Mouse (Mus musculus): ENCODE measurements around the gene Tmed9.

Gene Tmed9

DNA sequence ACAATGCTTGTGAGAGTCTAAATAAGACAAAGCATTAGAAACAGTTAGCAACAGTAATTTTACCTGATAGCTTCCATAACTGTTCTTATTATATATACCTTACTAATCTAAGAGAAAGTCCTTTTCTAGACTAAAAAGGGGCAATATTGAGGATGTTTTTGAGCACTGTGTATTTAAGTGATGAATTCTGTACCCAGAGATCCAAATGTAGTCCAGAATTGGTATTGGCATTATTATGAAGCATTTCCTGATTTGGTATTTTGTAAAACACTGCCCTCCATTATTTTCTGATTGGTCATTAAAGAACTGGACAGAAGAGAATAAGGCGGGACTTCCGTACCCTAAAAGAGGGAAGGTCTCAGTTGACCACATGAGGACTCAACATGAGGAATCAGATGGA is at the start of gene Tmed9:
TSS of gene Tmed9 (plus strand) at position 301 of the 400 bp plus-strand sequence.
- no peak for DNase-seq (ENCODE audit: low spot score in 2 of 2)

DNA sequence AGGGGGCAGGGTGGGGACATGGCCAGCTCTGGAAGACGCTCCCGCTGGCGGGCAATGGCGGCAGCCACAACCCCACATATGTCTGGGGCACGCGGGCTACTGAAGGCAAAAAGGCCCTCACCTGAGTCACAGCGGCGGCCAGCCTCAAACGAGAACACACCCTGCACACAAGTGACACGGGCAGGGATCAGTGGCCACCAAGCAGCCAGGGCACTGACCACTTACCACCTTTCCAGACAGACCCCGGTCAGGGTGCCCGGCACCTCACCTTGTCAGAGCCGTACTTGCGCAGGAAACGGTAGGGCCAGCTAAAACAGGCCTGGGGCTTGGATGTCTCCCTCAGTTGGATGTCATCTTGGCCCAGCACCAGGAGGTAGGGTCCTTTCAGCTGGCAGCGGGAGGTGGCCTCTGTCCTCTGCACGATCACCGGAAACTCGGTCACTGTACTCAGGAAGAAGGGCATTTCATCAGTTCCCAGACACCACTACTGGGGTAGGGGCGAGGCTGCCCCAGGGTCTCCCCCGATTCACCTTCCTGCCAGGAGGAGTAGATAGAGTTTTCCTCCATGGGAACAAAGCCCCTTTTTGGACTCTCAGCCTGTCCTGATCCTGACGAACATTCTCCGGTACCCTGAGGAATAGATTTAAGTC is 49.5 kb upstream of the Tmed9 start:
- DNase-seq (ENCODE audit: low spot score in 2 of 2), result no peak

DNA sequence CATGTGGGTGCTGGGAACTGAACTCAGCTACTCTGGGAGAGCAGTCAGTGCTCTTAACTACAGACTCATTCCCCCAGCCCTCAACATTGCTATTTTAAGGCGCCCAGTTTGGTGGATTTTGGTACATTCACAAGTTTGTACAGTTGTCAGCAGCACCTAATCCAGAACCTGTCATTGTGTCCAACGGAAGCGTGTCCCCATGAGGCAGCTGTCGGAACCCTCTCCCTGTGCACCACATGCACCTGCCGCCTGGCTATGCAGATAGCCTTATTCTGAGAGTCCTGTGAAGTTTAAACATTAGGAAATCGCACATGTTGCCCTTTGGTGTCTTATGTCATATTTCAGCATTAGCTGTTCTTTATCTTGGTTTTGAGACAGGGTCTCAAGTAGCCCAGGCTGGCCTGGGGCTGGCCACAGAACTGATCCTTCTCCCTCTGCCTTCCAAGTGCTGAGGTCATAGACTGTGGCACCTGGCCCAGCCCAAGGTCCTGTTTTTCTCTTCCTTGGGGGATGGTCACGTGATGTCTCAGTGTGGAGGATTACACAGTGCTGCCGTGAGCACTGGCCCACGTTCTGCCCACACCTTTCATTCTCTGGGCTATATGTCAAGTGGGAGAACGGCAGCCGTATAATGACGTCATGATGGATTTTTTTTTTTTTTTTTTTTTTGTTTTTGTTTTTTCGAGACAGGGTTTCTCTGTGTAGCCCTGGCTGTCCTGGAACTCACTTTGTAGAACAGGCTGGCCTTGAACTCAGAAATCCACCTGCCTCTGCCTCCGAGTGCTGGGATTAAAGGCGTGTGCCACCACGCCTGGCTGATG is 47.6 kb upstream of the Tmed9 start:
- DNase-seq (ENCODE audit: low spot score in 2 of 2), result no peak

DNA sequence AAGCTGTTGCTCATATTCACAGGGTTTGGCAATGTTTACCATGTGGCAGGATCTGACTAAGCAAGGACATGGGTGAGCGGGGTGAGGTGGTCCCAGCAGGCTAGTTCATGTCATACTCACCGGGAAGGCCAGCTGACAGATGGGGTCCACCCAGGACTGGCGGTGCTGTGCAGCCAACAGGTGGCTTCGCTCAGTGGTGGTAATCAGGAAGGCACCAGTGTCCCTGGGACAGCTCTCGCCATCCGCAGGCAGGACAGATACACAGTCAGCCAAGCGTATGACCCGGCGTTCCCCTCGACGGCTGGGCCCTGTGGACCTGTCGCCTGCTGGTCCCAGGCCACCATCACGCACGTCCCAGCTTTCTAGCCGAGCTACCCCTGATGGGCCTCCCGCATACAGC is 46.3 kb upstream of the Tmed9 start:
- no peak for DNase-seq (ENCODE audit: low spot score in 2 of 2)

DNA sequence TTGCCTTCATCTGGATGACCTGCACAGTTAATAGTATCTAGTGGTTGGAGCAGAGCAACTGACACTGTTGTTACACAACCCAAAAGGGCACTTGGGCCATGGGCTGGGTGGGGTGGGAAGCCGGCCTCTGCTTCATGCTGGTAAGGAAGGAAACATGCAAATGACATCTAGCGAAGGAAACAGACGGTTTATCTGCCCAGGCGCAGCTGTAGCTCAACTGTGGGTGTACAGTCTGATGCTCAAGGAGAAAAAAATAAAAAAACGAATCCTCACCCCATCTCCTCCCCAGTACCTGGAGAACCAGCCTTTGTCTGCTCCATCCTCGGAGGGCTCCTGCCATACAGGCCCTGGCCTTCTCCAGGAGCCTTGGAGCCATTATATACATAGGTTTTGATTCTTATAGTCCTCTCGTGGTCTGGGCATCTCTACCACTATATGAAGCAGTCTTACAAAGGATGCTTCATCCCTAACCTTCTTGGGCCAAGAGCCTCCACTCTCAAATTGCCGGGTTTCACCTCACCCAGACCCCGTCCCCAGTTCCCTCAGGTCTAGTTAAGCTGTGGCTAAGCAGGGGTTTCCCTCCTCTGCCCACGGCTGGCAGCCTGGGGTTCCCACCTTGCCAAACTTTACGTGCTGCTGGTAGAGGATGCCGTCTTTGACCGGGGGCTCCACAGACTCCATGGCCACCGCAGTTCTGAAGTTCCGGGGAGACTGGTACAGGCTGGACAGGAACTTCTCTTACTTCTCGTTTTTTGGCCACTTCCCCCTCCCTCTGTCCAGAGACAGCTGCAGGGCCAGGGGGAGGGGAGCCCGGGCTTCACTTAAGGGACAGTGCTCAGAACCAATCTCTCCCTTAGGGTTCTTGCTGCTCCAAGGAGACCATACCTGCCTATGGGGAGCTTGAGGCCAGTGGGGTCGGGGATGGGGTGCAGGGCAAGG is 45.4 kb upstream of the Tmed9 start:
- DNase-seq (ENCODE audit: low spot score in 2 of 2), result no peak

DNA sequence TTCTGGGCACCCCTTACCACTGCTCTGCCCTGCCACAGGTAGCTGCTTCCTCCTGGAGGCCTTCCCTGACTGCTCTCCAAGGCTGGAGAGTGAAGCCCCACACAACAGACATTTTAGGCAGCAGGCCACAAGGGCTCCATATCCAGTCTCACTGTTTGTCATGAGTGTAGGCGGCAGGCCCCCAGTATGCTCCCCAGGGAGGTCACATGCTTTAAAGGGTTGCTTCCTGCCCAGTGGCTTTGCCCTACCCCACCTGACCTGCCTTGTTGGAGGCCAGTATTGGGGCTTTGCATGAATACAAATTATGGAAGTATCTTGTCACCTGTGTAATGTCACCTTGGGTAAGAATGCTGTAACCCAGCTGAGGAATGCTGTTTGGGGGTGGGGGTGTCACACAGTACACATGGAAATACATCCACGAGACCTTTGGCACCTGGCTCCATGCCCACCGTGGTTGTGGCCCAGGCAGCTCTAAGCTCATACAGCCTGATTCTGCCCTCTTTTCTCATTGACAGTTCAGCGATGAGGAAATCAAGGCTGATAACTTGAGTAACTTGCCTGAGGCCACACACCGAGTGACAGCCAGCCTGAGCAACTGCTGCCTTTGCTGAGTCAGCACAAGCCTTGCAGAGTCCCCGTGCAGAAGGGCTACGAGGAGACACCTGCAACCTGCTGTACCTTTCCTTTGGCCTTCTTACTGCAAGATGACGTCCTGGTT is 44.2 kb upstream of the Tmed9 start, which contains the start of gene Dok3:
TSS of gene Dok3 (minus strand) at position 99 of the 718 bp plus-strand sequence.
- no peak for DNase-seq (ENCODE audit: low spot score in 2 of 2)

DNA sequence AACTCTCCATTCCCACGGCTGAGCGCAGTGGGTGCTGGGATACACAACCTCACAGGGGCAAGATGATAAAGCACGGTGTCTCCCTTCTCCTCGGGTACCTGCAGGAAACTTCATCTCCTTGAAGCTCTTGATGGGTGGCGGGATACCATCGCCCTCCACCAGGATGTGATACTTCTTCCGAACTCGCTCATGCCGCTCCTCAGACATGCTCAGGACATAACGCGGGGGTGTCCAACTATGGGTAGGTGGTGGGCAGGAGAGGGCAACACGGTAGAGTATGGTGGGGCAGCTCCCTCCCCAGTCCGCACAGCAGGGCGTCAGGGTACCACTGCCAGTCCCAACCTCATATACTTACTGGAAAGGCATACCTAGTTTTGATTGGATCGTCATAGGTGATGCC is 38.3 kb upstream of the Tmed9 start:
- DNase-seq (ENCODE audit: low spot score in 2 of 2), result no peak

DNA sequence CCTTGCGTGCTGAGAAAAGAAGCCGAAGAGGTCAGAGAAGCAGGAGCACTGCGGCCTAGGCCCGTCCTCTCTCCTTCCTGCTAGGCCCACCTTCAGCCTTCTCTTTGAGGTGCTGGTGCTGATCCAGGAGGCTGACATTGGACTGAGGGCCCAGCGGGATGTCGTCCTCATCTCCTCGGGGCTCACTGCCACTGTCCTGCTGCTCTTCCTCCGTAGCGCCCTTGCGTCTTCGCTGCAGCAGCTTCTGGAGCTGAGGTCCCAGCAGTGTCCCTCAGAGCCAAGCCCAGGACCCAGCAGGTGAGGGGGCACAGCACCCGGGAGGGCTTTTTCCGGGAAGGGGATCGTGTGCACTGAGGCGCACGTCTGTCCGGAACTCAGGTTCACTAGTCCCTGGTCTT is 37.7 kb upstream of the Tmed9 start:
- no peak for DNase-seq (ENCODE audit: low spot score in 2 of 2)

DNA sequence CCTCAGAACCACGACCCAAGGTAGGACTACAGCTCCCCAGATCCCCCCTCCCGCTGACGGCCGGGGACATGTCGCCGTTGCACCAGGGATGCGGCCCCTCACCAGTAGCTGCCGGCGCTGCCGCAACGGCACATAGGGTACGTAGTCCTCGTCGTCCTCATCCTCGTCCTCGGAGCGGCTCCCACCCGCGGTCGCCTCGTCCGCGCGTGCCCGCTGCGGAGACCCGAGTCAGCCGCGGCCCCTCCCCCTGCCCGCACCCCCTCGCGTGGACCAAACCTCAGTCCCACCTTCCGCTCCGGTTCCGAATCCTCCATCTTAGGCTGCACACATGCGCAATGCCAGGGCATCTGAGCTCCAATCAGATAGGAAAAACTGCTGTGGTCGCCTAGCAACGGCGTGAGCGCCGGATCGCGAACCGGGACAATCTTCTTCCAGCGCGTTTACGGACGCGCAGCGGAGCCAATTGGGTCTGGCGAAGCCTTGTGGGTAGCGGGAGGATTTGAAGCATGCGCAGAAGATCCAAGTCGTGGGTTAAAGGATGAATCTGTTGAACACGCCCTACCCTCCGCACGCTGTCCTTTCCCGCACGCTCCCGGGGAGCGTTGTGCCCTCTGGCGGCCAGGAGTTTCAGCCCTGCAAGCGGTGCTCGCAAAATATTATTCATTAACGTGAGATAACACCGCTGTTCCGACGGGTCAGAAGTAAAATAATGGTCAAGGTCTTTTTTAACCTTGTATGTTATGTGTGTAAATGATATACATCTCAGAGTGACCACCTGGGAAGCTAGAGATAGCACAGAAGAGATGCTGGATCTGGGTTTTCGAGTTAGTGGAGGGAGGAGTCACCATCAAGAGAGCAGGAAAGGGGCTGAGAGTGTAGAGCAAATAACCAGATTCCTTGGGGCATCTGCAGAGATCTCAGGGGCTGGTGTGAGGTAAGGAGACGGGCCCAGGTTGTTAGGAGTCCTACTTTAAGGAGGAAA is 37.0 kb upstream of the Tmed9 start, which contains the start of gene Ddx41:
TSS of gene Ddx41 (minus strand) at position 465 of the 982 bp plus-strand sequence.
- DNase-seq (ENCODE audit: low spot score in 2 of 2), result peak; percentile 99 to 100

DNA sequence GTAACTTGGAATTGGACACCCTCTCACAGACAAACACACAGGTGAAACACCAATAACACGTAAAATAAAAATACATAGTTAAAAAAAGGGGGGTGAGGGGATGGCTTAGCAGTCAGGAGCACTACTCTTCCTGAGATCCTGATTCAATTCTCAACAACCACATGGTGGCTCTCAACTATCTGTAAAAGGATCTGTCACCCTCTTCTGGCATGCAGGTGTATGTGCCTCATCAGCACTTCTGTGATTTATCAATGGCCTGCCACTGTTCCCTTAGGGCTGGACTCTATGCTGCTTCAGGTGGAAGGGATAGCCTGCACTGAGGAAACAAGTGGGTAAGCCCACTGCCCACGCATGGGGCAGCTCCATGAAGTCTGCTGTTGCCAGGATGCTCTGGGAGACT is 32.6 kb upstream of the Tmed9 start:
- DNase-seq (ENCODE audit: low spot score in 2 of 2), result no peak

DNA sequence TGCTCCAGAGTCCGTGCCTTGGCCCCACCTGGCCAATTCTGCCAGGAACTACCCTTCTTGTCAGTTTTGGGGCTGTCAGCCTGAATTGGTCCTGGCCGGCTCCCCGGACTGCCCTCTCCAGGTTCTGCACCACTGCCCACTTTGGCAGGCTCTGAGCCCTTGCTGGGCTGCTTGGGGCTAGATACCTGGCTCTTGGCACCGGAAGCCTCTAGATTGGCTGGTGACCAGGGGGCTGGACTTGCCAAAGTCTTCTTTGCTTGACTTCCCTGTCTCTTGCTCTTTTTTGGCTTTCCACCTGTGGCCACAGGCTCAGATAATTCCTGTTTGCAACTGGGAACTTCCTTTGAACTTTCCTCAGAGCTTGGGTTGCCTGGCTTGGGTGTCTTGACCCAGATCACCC is 30.6 kb upstream of the Tmed9 start:
- DNase-seq (ENCODE audit: low spot score in 2 of 2), result no peak

DNA sequence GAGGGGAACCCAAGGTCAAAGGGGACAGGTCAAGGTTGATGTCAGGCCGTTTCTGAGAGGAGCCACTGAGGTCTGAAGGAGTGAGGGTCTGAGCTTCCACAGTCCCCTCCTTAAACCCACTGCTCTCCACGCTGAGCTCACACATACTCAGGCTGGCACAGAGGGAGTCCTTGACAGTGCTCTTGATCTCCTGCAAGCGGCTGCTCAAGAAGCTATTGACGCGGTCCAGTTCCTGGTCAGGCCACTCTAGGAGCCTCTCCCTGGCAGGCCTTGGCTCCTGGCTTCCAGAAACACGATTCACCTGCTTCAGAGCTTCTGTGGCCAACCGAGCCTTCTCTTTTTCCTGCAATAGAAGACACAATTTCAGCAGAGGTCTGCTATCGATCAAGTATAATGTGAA is 30.1 kb upstream of the Tmed9 start:
- no peak for DNase-seq (ENCODE audit: low spot score in 2 of 2)

DNA sequence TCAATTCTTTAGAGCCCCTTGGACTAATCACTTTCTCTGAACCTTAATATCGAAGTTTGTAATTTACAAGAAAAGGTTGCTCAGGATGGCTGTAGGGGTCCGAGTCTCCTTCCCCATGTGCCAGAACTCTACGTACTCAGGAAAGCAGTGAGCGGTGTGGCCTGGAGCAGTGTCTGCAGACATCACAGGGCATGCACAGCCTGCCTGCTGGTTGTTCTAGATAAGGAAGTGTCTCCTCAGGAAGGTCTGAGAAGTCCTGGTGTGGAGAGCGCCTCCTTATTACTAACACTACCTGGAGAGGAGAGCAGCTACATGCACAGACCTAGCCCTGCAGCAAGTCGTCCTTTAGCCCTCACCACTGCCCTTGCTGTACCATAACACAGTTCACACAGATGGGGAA is 28.7 kb upstream of the Tmed9 start:
- no peak for DNase-seq (ENCODE audit: low spot score in 2 of 2)

DNA sequence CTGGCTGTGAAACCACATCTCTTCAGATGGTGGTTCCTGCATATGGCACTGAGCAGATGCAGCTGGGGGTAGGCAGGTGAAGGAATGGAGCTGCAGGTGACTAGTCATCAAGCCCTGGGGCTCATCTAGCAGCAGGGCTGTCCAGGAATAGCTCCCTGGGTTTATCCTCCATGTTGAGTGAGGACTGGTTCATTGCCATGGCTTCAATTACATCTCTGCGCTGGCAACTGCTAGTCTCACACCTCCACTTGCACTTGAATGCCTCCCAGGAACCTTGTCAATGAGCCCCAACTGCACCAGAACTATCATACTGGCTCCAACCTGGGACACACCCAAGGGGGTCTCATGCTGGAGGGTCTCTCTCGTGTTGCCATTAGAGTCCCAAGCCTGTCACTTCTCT is 25.6 kb upstream of the Tmed9 start:
- no peak for DNase-seq (ENCODE audit: low spot score in 2 of 2)

DNA sequence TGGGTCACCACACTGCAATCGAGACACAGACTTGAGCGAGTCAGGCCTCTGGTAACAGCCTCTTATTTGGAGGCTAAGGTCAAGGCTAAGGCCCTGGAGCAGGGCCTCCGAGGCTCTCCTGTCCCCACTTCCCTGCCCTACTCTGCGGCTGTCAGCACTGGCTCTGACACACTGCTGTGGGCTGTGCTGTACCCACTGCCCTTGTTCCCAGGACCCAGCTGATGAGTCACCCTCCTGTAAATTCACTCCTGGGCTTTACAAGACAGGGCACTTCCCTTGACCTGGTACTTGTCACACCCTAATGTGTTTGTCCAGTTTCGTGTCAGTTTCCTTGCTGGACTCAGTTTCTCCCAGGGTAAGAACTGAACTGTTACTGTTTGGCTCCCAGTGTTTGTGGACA is 25.1 kb upstream of the Tmed9 start:
- no peak for DNase-seq (ENCODE audit: low spot score in 2 of 2)

DNA sequence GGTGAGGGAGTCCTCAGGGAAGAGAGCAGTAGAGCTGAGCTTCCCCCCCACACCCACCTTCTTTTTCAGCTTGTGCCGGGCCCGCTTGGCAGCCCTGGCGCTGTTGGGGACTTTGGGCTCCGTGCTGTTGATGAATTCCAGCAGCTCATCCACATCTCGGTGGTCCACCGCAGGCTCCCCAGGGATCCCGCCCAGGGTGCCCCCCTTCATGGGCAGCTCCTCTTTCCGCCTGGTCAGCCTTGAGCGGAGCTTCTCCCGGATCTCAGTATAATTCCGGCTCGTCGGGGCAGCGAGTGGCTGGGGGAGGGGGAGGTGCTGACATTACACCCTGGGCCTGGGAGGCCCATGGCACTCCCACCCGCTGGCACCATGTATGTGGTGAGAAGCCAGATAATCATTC is 24.5 kb upstream of the Tmed9 start:
- DNase-seq (ENCODE audit: low spot score in 2 of 2), result no peak

DNA sequence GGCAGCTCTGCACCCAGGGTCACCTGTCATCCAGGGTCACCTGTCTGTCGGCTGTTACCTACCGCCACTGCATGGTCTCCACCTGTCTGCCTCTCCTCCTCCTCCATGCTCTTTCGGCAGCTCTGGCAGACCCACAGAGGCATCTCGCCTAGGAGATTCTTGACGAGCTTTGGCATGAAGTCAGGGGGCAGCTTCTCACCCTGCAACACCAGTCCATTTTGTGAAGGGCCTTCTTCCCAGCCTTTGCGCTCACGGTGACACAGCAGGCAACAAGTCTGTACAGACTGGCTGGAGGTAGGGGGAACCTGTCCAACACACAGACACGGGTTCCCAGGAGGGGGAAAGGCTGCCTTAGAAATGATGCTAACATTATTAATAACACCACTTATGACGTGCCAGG is 17.6 kb upstream of the Tmed9 start:
- DNase-seq (ENCODE audit: low spot score in 2 of 2), result no peak

DNA sequence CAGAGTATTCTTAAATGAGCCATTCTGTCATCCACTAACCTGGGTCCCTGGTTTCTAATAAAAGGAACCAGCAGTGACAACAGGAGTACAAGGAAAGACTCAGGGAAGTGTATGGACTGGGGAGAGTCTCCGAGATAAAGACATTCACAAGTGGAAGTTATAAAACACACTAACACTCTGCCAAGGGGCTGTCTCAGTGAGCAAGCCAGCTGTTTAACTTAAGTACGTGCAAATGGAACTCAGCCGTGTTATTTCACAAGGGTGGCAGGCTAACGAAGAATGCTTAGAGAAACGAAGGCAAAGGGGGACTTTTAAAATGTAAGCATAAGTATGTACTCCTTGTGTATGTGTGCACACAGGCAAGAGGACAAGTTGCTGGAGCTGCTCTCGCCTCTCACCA is 16.0 kb upstream of the Tmed9 start:
- no peak for DNase-seq (ENCODE audit: low spot score in 2 of 2)

DNA sequence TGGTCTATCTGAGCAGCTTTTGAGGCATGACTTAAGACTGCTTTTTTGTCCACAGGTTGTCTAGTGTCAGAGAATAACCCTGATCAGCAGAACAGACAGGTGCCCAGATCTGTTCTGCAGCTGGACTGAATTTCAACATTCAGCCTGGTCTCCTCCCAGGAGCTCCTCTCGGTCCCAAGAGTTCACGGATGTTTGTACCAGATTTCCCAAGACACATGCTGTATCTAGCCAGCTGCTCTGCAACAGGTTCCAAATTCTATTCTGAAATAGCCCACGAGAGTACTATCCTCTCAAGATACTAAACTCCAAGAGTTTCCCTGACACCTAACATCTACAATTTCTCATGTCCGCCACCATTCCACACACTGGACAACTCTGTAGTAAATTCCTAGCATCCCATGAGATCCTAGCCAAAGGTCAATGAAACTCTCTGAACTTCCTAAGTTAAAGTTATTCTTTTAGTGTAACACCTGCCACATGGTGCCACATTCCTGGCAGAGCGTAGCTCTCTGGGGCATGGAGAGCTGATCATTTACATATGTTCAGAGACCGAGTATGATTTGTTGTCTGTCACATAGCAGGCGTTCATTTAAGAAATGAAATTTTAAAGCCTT is 10.2 kb upstream of the Tmed9 start:
- no peak for DNase-seq (ENCODE audit: low spot score in 2 of 2)

DNA sequence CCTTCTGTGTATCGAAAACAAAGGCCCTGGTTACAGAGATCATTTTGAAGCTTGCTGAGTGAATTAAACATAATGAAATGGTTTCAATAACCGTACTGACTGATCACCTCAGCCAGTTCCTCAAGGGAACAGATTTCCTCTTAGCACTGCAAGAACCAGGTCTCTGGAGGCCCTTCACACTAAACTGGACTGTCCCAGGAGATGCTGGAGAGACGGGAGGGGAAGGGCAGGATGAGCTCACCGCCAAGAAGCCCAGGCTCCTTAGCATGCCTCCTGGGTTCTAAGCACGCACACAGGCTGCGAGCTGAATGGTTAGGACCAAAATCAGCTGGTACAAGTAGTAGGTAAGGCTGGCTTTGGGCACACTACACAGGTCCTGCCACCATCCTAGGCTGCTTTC is 6.5 kb upstream of the Tmed9 start:
- DNase-seq (ENCODE audit: low spot score in 2 of 2), result no peak
